Mouse (Mus musculus) C2C12 (cell line): ENCODE data around the gene Lingo4.

Experiments used
- CEBPB ChIP-seq: IDR thresholded peaks from one replicate; pipeline ENCODE4 v1.6.1; 2011; ENCODE audit warnings: low read depth, mild to moderate bottlenecking, control low read depth, moderate library complexity
- CTCF ChIP-seq: IDR thresholded peaks from one replicate; pipeline ENCODE4 v1.5.1; 2011; ENCODE audit not compliant: control insufficient read depth, insufficient read depth, insufficient read length
- MAX ChIP-seq: IDR thresholded peaks from one replicate; pipeline ENCODE4 v1.6.1; 2011; ENCODE audit warnings: mild to moderate bottlenecking, control low read depth
- MYOD1 ChIP-seq: IDR thresholded peaks from one replicate; pipeline ENCODE4 v1.6.1; 2011; ENCODE audit warnings: low read depth; ENCODE audit not compliant: control insufficient read depth, insufficient read length
- MYOG ChIP-seq: IDR thresholded peaks from one replicate; pipeline ENCODE4 v1.6.1; 2011; ENCODE audit not compliant: control insufficient read depth, insufficient read length; ENCODE audit errors: extremely low read depth
- USF1 ChIP-seq: IDR thresholded peaks from one replicate; pipeline ENCODE4 v1.6.1; 2011; ENCODE audit warnings: low read depth, mild to moderate bottlenecking, control low read depth, moderate library complexity

DNA sequence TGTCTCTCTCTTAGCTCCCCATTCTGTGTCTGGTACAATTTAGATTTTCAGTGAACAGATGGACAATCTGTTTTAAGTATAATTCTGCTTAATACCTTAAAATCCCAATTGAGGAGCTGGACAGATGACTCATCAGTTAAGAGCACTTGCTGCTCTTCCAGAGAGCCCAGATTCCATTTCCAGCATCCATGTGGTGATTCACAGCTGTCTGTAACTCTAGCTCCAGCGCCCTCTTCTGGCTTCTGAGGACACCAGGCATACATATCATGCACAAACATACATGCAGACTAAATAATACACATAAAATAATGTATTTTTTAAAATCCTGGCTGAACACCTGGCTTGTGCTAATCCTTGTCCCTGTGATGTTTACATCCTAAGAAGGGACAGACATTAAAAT lies 37.5 kb upstream of the Lingo4 start:
- TF ChIP-seq CTCF (no peak), USF1 (no peak), CEBPB (no peak), MYOD1 (no peak), MYOG (no peak), MAX (no peak)
